Mouse (Mus musculus): ENCODE data around the gene Batf3.

Gene Batf3

GRCm38 (mm10) chr1:191097802-191098747, at the start of gene Batf3:
TSS of gene Batf3 (plus strand) at chr1:191097847.
- in situ Hi-C loops (cut with MboI, MseI) = loop anchor here (5.0 kb wide), 1 partner anchor 79 kb away; no protein-coding TSS in a partner anchor

GRCm38 (mm10) chr1:191053555-191053954, 44.1 kb upstream of the Batf3 start:
- in situ Hi-C loops (cut with MboI, MseI) = no loop called here

GRCm38 (mm10) chr1:191054870-191055532, 42.6 kb upstream of the Batf3 start:
- in situ Hi-C loops (cut with MboI, MseI) = loop anchor here (5.0 kb wide), 1 partner anchor 113 kb away; no protein-coding TSS in a partner anchor

GRCm38 (mm10) chr1:191055533-191055873, 42.1 kb upstream of the Batf3 start:
- in situ Hi-C loops (cut with MboI, MseI) = loop anchor here (5.0 kb wide), 1 partner anchor 113 kb away; no protein-coding TSS in a partner anchor

- in situ Hi-C loops (cut with MboI, MseI) = loop anchor here (5.0 kb wide), 1 partner anchor 115 kb away; no protein-coding TSS in a partner anchor
Measured at GRCm38 (mm10) chr1:191057461-191057860, 40.2 kb upstream of the Batf3 start.

- in situ Hi-C loops (cut with MboI, MseI) = loop anchor here (10.0 kb wide), 1 partner anchor 382 kb away; no protein-coding TSS in a partner anchor
Measured at GRCm38 (mm10) chr1:191062241-191062780, 35.3 kb upstream of the Batf3 start.

GRCm38 (mm10) chr1:191062781-191063485, 34.7 kb upstream of the Batf3 start, which contains the start of the genes Tatdn3 and Nsl1:
TSS of gene Tatdn3 (minus strand) at chr1:191062932.
TSS of gene Nsl1 (plus strand) at chr1:191063012.
- in situ Hi-C loops (cut with MboI, MseI) = loop anchor here (10.0 kb wide), 1 partner anchor 382 kb away; no protein-coding TSS in a partner anchor

GRCm38 (mm10) chr1:191063700-191064099, 33.9 kb upstream of the Batf3 start:
- in situ Hi-C loops (cut with MboI, MseI) = loop anchor here (10.0 kb wide), 1 partner anchor 381 kb away; no protein-coding TSS in a partner anchor

GRCm38 (mm10) chr1:191064535-191064934, 33.1 kb upstream of the Batf3 start:
- in situ Hi-C loops (cut with MboI, MseI) = loop anchor here (10.0 kb wide), 1 partner anchor 380 kb away; no protein-coding TSS in a partner anchor

GRCm38 (mm10) chr1:191065188-191065587, 32.5 kb upstream of the Batf3 start:
- in situ Hi-C loops (cut with MboI, MseI) = loop anchor here (10.0 kb wide), 1 partner anchor 380 kb away; no protein-coding TSS in a partner anchor

GRCm38 (mm10) chr1:191068377-191068776, 29.3 kb upstream of the Batf3 start:
- in situ Hi-C loops (cut with MboI, MseI) = loop anchor here (10.0 kb wide), 1 partner anchor 376 kb away; no protein-coding TSS in a partner anchor

GRCm38 (mm10) chr1:191070259-191070658, 27.4 kb upstream of the Batf3 start:
- in situ Hi-C loops (cut with MboI, MseI) = no loop called here

- in situ Hi-C loops (cut with MboI, MseI) = no loop called here
Measured at GRCm38 (mm10) chr1:191071613-191072012, 26.0 kb upstream of the Batf3 start.

- in situ Hi-C loops (cut with MboI, MseI) = no loop called here
Measured at GRCm38 (mm10) chr1:191072329-191072913, 25.2 kb upstream of the Batf3 start.

GRCm38 (mm10) chr1:191073001-191073400, 24.6 kb upstream of the Batf3 start:
- in situ Hi-C loops (cut with MboI, MseI) = no loop called here

GRCm38 (mm10) chr1:191073486-191073885, 24.2 kb upstream of the Batf3 start:
- in situ Hi-C loops (cut with MboI, MseI) = no loop called here

GRCm38 (mm10) chr1:191075199-191075883, 22.3 kb upstream of the Batf3 start:
- in situ Hi-C loops (cut with MboI, MseI) = no loop called here

- in situ Hi-C loops (cut with MboI, MseI) = loop anchor here (10.0 kb wide), 1 partner anchor 138 kb away; no protein-coding TSS in a partner anchor
Measured at GRCm38 (mm10) chr1:191083230-191083629, 14.4 kb upstream of the Batf3 start.

GRCm38 (mm10) chr1:191084951-191085559, 12.6 kb upstream of the Batf3 start:
- in situ Hi-C loops (cut with MboI, MseI) = loop anchor here (5.0 to 10.0 kb wide), 2 partner anchors 42 to 140 kb away; no protein-coding TSS in a partner anchor

Data from T-helper 1 cell (primary cell).